Mouse (Mus musculus): ENCODE data around the gene Mettl2.
"Not testable (repeated sequence)": the region's sequence is repeated elsewhere in the genome, so short reads cannot be mapped to it uniquely, and the experiment has no call there.

Mettl2 gene

GRCm38 (mm10) chr11:105125735-105126519 is at the start of gene Mettl2:
Mettl2 (plus strand) TSS chr11:105126425.
- peak; percentile 71 to 78 for DNase-seq

DNA sequence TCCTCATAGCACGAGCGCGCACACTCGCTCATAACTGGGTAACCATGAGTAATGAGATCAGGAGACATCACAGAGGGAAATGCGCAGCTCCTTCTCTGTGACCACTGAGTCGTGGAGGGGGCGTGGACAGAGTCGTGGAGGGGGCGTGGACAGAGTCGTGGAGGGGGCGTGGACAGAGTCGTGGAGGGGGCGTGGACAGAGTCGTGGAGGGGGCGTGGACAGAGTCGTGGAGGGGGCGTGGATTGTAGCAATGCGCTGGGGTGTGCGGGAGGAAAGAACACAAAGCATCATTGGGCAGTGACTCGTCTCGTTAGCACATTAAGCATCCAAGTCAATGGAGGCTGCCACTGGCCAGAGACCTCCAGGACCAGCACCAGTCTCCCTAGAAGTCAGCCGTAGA is 13.8 kb upstream of the Mettl2 start:
- not testable (repeated sequence) for DNase-seq

GRCm38 (mm10) chr11:105117814-105118213 is 8.4 kb upstream of the Mettl2 start:
- no peak for DNase-seq

DNA sequence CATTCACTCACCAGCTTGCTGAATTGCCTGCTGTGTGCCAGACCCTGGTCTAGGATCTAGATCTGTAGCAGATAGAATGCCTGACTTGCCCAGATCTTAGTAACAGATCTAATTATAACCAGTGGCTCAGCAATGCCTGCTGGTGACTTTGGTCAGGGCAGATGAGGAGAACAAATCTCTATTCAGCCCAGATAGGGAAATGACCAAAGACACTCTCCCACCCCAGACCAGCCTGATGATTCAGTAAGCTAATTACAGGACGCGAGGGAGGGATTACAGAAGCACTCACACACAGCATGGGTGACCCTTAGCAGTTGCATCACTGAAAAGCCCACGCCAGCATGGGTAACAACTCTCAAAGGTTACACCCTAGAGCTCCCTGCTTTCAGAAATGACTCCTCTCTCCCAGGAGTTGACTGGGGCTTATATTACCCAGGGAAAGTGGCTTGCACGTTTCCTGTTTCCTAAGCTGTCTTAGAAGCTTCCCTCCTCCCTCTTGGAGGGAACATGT is 5.6 kb upstream of the Mettl2 start:
- DNase-seq, result no peak

DNA sequence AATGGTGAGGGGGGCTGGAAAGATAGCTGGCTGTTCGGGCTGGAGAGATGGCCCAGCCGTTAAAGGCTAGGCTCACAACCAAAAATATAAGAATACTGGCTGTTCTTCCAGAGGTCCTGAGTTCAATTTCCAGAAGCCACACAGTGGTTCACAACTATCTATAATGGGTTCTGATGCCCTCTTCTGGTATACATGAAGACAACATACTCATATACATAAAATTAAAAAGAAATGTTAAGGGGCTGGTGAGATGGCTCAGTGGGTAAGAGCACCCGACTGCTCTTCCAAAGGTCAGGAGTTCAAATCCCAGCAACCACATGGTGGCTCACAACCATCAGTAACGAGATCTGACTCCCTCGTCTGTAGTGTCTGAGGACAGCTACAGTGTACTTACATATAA is 4.4 kb upstream of the Mettl2 start:
- not testable (repeated sequence) for DNase-seq

DNA sequence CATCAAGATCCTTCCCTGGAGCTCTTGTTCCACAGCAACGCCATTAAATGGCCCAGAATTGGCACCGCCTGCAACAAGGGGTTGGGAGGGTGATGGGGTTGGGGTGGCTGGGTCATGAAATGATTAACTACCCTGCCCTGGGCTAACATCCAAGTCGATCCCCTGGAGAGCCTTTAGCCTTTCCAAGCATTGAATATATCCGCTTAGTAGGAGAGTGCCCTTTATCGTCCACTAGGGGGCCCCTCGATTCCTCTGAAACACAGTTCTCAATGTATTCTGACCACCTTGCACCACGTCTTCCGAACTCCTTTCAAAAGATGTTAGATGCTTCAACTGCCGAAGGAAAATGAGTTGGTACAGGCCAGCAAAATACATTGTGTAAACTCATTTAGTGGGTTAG is 2.2 kb upstream of the Mettl2 start:
- peak; percentile 85 for DNase-seq

DNA sequence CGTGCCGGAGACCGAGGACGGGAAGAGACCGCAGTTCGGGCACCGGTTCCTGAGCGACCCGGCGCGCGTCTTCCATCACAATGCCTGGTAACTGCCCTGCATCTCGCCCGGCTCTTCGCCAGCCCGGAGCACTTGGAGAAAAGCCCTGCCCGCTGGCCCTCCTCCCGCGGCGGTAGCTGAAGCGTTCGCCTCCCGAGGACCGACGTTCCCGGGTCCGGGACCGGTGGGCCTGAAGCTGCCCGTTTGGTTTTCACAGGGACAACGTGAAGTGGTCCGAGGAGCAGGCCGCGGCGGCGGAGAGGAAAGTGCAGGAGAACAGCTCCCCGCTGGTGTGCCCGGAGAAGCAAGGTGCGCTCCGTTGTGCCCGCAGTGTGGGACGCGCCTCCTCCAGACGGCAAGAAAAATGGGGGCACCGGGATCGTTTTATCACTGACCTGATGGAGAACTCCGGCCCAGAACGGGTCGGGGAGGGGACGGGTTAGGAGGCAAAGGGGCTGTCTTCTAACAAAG is 350 bp downstream of the Mettl2 start:
- no peak for DNase-seq

GRCm38 (mm10) chr11:105135692-105136091 is 9.5 kb downstream of the Mettl2 start:
- DNase-seq, result no peak

GRCm38 (mm10) chr11:105137255-105137654 is 11.0 kb downstream of the Mettl2 start:
- DNase-seq, result not testable (repeated sequence)

DNA sequence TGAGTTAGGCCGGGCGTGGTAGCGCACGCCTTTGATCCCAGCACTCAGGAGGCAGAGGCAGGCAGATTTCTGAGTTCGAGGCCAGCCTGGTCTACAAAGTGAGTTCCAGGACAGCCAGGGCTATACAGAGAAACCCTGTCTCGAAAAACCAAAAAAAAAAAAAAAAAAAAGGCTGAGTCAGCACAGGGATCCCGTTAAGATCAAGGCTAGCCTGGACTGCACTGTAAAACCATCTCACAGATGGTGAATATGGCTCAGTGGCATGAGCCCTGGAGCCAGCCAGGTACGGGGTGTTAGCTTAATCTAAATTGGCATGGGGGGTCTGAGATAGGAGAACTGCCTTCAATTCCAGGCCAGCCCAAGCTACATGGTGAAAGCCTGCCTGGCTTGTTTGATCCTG is 14.3 kb downstream of the Mettl2 start:
- DNase-seq, result not testable (repeated sequence)

GRCm38 (mm10) chr11:105141115-105141514 is 14.9 kb downstream of the Mettl2 start:
- no peak for DNase-seq

GRCm38 (mm10) chr11:105143564-105143963 is 17.3 kb downstream of the Mettl2 start:
- DNase-seq, result no peak

DNA sequence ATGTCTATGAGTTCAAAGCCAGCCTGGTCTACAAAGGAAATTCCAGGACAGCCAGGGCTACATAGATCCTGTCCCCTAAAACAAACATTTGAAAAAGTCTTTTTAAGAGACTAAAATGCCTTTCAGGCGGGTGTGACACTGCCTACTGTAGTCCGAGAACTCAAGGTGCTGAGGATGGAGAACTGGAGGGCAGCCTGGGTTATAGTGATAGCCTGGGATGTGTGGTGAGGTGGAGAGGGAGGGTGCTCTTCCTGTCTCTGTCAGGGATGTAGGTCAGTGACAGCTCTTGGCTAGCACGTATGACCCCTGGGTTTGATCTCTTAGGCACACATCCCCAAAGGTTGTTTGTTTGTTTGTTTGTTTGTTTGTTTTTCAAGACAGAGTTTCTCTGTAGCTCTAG is 17.9 kb downstream of the Mettl2 start:
- DNase-seq, result no peak

GRCm38 (mm10) chr11:105144508-105145210 is 18.4 kb downstream of the Mettl2 start:
- no peak for DNase-seq

DNA sequence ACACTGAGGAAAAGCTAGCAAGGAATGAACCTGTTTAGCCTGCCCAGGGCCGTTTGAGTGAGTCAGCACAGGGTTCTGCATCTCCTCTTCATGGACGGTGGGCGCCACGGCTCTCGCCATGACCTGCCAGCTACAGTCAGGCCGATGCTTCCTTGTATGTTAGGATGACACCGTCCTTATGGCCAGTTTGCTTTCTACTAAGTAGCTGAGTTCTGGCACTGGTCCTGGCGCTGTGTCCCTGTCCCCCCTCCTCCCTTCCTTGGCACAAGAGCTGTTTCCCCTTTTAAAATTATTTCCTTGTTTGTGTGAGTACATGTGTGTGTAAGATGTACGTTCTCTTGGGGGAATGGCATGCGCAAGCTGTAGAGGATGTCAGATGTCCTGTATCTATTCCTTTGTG is 19.0 kb downstream of the Mettl2 start:
- DNase-seq, result no peak

GRCm38 (mm10) chr11:105146593-105146992 is 20.4 kb downstream of the Mettl2 start, which contains the start of gene Gm10842:
Gm10842 (plus strand) TSS chr11:105146893.
- no peak for DNase-seq

DNA sequence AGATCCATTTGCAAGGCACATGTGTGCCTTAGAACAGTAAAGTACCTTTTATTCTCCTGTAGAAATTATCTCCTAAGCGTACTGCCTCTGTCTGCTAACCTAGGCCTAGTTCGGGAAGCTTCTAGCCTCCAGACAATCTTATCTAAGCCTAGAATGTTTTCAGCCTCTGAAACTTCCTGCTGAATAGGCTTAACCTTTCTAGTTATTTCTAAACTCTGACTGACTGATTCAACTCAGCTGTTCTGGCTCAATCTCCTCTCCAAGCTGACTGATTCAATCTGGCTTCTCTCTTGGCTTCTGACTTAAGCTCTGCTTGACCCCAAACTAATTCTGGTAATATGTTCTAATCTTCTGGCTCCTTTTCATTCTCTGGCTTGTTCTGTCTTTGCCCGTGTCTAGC is 23.1 kb downstream of the Mettl2 start:
- DNase-seq, result no peak

- DNase-seq, result no peak
Observed at GRCm38 (mm10) chr11:105149766-105150165, 23.5 kb downstream of the Mettl2 start.

GRCm38 (mm10) chr11:105150691-105151090 is 24.5 kb downstream of the Mettl2 start:
- no peak for DNase-seq

DNA sequence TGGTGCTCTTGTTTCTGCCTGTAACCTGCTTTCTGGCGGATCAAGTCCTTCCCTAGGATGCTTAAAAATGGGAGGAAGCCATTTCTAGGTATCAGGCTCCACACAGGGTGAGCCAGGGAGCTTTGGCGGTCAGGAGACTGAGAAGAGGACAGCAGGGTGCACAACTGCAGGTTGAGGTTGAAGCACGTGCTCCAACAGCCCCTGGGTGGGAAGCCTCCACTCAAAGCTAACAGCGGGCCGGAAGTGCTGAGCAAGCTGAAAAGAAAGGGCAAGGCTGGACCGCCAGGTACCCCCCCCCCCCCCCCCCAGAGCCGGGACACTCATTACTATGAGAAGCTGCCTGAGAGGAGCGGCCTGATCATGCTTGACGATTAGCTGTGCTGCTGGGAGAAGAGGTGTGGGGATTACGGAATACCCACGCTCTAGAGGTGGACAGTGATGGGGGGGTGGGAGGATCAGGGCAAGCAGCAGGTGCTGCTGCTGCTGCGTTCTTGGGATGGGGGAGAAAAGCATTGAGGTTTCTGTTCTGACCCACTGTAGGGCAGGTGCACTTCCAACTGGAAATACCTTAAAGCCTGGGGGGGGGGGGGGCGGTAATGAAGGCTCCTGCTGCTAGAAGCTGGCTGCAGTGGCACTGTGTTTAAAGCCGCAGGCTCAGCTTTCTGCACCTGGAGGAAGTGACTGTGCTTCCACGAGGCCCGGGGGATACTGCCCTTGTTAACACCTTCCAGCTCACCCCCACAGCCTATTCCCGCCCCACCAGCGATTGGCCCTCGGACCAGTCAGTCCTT is 25.2 kb downstream of the Mettl2 start:
- DNase-seq, result no peak

- DNase-seq, result no peak
Observed at GRCm38 (mm10) chr11:105152017-105152300, 25.7 kb downstream of the Mettl2 start.

GRCm38 (mm10) chr11:105152357-105152899 is 26.2 kb downstream of the Mettl2 start:
- no peak for DNase-seq

All from kidney, adult 8-10 months (tissue).